Mouse (Mus musculus) myocyte (in vitro differentiated cells): ENCODE measurements around the gene Dab1. TPM values are rescaled to one million over a fixed set of nuclear protein-coding genes. Genes with fewer than 3 reads are reported as not detected.

Experiments
- H3K27me3 ChIP-seq: one replicate; pipeline ENCODE4 v1.6.1; 2011; ENCODE audit not compliant: control insufficient read depth, insufficient read depth, insufficient read length
- H3K36me3 ChIP-seq: one replicate; pipeline ENCODE4 v1.6.1; 2011; ENCODE audit not compliant: control insufficient read depth, insufficient read depth
- H3K4me2 ChIP-seq: one replicate; pipeline ENCODE4 v1.6.1; 2011; ENCODE audit warnings: low read depth, control low read depth
- H3K4me3 ChIP-seq: one replicate; pipeline ENCODE4 v1.5.1; 2011; ENCODE audit warnings: mild to moderate bottlenecking, control low read depth, moderate library complexity
- H3K79me2 ChIP-seq: one replicate; pipeline ENCODE4 v1.6.1; 2011; ENCODE audit not compliant: control insufficient read depth, insufficient read depth
- H3ac ChIP-seq: one replicate; pipeline ENCODE4 v1.6.1; 2011; ENCODE audit not compliant: control insufficient read depth, insufficient read length
- CEBPB ChIP-seq: IDR thresholded peaks from 2 replicates; pipeline ENCODE4 v1.6.1; 2011; ENCODE audit warnings: mild to moderate bottlenecking, moderate library complexity; ENCODE audit not compliant: poor library complexity, insufficient read depth, severe bottlenecking
- E2F4 ChIP-seq: IDR thresholded peaks from one replicate; pipeline ENCODE4 v1.6.1; 2011; ENCODE audit warnings: mild to moderate bottlenecking, control low read depth, moderate library complexity; ENCODE audit not compliant: insufficient read depth
- MAX ChIP-seq: IDR thresholded peaks from one replicate; pipeline ENCODE4 v1.6.1; 2011; ENCODE audit warnings: low read depth, mild to moderate bottlenecking, control low read depth
- MYOD1 ChIP-seq, 3 experiments: IDR thresholded peaks; one replicate each; pipeline ENCODE4 v1.6.1; 2011; ENCODE audit warnings: control low read depth in 2 of 3, low read depth in 2 of 3, mild to moderate bottlenecking in 2 of 3, moderate library complexity in 1 of 3; ENCODE audit not compliant: insufficient read length in 2 of 3, control insufficient read depth in 1 of 3
- MYOG ChIP-seq, 3 experiments: IDR thresholded peaks; one replicate each; pipeline ENCODE4 v1.6.1; 2011; ENCODE audit warnings: control low read depth in 2 of 3, low read depth in 2 of 3, mild to moderate bottlenecking in 2 of 3; ENCODE audit not compliant: insufficient read length in 2 of 3, control insufficient read depth in 1 of 3, insufficient read depth in 1 of 3
- POLR2A ChIP-seq: IDR thresholded peaks from one replicate; pipeline ENCODE4 v1.6.1; 2011; ENCODE audit warnings: low read depth, mild to moderate bottlenecking, control low read depth, moderate library complexity; ENCODE audit not compliant: insufficient read length
- POLR2AphosphoS2 ChIP-seq: IDR thresholded peaks from one replicate; pipeline ENCODE4 v1.6.1; 2011; ENCODE audit warnings: low read depth, control low read depth; ENCODE audit not compliant: insufficient read length
- REST ChIP-seq: IDR thresholded peaks from one replicate; pipeline ENCODE4 v1.6.1; 2011; ENCODE audit warnings: mild to moderate bottlenecking, control low read depth, moderate library complexity; ENCODE audit not compliant: insufficient read depth, insufficient read length
- SRF ChIP-seq: IDR thresholded peaks from one replicate; pipeline ENCODE4 v1.6.1; 2011; ENCODE audit warnings: low read depth; ENCODE audit not compliant: control insufficient read depth, insufficient read length
- TCF12 ChIP-seq: IDR thresholded peaks from one replicate; pipeline ENCODE4 v1.6.1; 2011; ENCODE audit warnings: mild to moderate bottlenecking, control low read depth; ENCODE audit not compliant: poor library complexity, insufficient read depth, severe bottlenecking
- TCF3 ChIP-seq: IDR thresholded peaks from one replicate; pipeline ENCODE4 v1.6.1; 2011; ENCODE audit warnings: low read depth, control low read depth; ENCODE audit not compliant: insufficient read length
- USF1 ChIP-seq: IDR thresholded peaks from one replicate; pipeline ENCODE4 v1.6.1; 2011; ENCODE audit warnings: low read depth, mild to moderate bottlenecking, control low read depth, moderate library complexity
- polyA plus RNA-seq: library from polyadenylated mRNA; unstranded; fragments of >200 nt; fragmentation: generic; extraction: Trizol; gene quantifications from one replicate; pipeline ENCODE4 v1.2.1, GENCODE M21; 2012; ENCODE audit warnings: missing spikeins

Gene Dab1
- polyA plus RNA-seq, 1 experiment, result not detected

DNA sequence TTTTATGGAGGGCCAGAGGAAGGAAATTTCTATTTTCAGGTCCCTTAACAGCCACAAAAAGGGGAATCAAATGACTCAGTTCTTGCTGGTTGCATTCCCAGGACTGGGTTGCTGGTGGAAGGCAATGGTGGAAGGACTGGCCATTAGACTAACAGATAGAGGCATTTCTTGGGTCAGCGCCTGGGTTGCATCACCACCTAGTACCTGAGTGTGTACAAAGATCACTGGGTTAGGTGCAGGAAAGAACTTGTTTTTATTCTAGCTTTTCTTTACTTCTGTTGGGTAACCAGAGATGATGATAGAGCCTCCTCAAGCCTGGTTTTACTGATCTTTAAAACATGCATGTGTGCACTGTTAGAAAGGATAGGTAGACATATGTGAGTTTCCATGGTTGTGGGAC, 864.8 kb downstream of the Dab1 start:
- no peak for TF ChIP-seq POLR2A
- Histone ChIP-seq H3K4me2 (no peak overlapping the region), H3ac (no peak overlapping the region), H3K36me3 (no peaks in the 10 kb centered on the region), H3K27me3 (no peaks in the 10 kb centered on the region), H3K79me2 (no peaks in the 10 kb centered on the region), H3K4me3 (no peak overlapping the region)

DNA sequence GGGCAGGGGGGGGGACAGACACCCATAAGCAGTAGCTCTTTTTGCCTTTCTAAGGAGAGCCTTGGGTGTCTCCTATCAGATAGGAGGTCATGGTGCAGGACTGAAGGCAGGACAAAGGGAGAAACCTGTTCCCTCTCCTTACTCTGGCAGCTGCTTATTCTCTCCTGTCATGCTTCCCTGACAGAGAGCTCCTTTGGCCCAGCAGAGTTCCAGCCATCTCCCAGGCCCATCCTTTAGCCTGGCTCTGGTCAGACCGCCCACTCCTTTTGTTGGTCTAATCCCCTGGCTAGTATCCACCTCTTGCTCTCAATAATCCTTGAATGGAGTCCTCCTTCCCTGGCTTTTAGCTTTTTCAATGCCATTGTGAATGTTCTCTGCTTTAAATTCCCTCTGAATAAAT, 878.1 kb downstream of the Dab1 start:
- Histone ChIP-seq H3K79me2 (no peaks in the 10 kb centered on the region), H3ac (no peak overlapping the region), H3K4me2 (no peak overlapping the region)

DNA sequence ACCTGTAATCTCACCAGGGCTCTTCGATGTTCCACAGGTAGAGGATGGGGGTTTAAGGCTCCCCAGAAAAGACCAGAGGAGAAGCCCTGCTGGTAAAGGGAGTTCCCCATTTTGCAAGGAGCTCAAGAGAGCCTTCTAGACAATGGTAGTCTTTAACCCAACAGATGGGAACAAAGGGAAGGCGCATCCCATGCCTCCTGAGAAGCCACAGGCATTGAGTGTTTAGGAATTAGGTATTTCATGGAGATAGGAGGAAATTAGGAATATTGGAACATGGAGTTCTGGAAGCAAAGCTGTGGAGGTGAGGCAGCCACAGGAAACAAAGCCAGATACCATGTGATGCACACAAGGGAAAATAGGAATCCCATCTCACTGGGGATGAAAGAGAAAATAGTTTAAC, 881.0 kb downstream of the Dab1 start:
- TF ChIP-seq TCF3 (no peak), MYOG (IDR thresholded peaks at IDR 0.05; ENCODE audit: control insufficient read depth in 1 of 3, insufficient read depth in 1 of 3, insufficient read length in 2 of 3, low read depth in 2 of 3) (no peak), USF1 (no peak), MYOD1 (IDR thresholded peaks at IDR 0.05; ENCODE audit: control insufficient read depth in 1 of 3, insufficient read length in 2 of 3, low read depth in 2 of 3) (no peak), CEBPB (no peak), POLR2A (no peak), TCF12 (no peak), MAX (no peak), REST (no peak)
- Histone ChIP-seq H3ac (no peak overlapping the region), H3K27me3 (no peaks in the 10 kb centered on the region), H3K36me3 (no peaks in the 10 kb centered on the region), H3K4me3 (no peak overlapping the region), H3K4me2 (no peak overlapping the region), H3K79me2 (no peaks in the 10 kb centered on the region)

More for the DNA sequence above, 878.1 kb downstream of the Dab1 start:
- no peak for TF ChIP-seq SRF
- no peak for TF ChIP-seq TCF12
- TF ChIP-seq USF1, result no peak
- TF ChIP-seq POLR2A, result no peak
- no peak for TF ChIP-seq TCF3
- H3K4me3 ChIP-seq, result no peak overlapping the region
- no peaks in the 10 kb centered on the region for H3K27me3 ChIP-seq
- H3K36me3 ChIP-seq, result no peaks in the 10 kb centered on the region

DNA sequence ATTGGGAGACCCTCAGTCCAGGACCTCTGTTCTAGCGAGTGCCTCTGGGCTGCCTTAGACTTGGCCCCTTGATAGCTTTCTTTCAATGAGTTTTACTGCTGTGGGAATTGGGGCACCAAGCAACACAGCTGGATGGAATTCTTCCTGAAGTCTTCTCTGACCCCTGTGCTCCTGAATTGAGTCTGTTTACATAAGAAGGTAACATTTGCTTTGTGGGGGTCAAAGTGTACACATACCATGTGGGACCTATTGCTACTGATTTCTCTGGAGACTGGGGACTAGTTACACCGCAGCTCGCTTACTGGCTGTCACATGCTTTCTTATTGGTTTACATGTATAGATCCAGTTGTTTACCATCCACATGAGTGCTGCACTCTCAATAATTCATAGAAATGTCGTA, 881.5 kb downstream of the Dab1 start:
- no peaks in the 10 kb centered on the region for H3K27me3 ChIP-seq
- H3K36me3 ChIP-seq, result no peaks in the 10 kb centered on the region
- no peak for TF ChIP-seq MAX
- TF ChIP-seq E2F4, result no peak
- no peak for TF ChIP-seq CEBPB
- no peak for TF ChIP-seq REST
- TF ChIP-seq TCF12, result no peak
- TF ChIP-seq MYOG (IDR thresholded peaks at IDR 0.05; ENCODE audit: control insufficient read depth in 1 of 3, insufficient read depth in 1 of 3, insufficient read length in 2 of 3, low read depth in 2 of 3), result no peak
- TF ChIP-seq USF1, result no peak
- TF ChIP-seq MYOD1 (IDR thresholded peaks at IDR 0.05; ENCODE audit: control insufficient read depth in 1 of 3, insufficient read length in 2 of 3, low read depth in 2 of 3), result no peak
- no peak overlapping the region for H3K4me3 ChIP-seq
- H3ac ChIP-seq, result no peak overlapping the region
- H3K4me2 ChIP-seq, result no peak overlapping the region
- no peaks in the 10 kb centered on the region for H3K79me2 ChIP-seq

DNA sequence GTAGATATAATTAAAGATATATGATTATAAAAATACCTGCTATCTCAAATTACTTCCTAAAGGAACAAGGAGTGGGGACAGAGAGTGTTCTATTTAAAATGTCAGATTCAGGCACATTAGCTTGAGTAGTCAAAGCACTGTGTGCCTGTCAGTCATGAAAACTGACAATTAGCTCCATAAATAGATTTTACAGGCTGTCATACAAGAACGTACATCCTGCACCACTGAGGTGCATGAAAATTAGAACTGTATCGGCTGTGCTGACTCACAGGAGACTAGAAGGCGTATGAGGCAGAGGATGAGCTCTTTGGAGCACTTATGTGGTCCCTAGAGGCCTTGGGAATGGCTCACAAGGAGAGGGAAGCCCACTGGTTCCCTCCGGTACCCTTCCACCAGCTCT, 882.1 kb downstream of the Dab1 start:
- H3ac ChIP-seq, result no peak overlapping the region
- no peak overlapping the region for H3K4me3 ChIP-seq
- no peaks in the 10 kb centered on the region for H3K36me3 ChIP-seq
- H3K4me2 ChIP-seq, result no peak overlapping the region
- no peaks in the 10 kb centered on the region for H3K27me3 ChIP-seq
- no peaks in the 10 kb centered on the region for H3K79me2 ChIP-seq
- TF ChIP-seq USF1 (no peak), MAX (no peak), MYOD1 (IDR thresholded peaks at IDR 0.05; ENCODE audit: control insufficient read depth in 1 of 3, insufficient read length in 2 of 3, low read depth in 2 of 3) (no peak), POLR2AphosphoS2 (no peak), SRF (no peak)

DNA sequence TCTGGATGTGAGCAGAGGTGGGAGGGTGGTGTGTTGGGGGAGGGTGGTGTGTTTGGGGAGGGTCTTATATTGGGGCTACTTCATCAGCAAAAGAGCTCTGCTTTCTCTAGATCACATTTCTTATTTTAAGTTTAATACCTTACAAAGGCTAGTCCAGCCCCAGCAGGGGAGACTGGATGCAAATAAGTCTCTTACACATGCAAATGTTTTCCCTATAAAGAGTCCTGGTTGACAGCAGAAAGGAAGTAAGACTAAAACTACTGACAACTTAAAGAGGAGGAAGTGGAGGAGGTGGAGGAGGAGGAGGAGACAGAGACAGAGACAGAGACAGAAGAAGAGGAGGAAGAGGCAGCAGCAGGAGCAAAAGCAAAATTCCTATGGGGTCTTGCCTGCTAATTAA, 885.8 kb downstream of the Dab1 start:
- TF ChIP-seq REST (no peak), POLR2AphosphoS2 (no peak), CEBPB (no peak), TCF3 (no peak), MYOD1 (IDR thresholded peaks at IDR 0.05; ENCODE audit: control insufficient read depth in 1 of 3, insufficient read length in 2 of 3, low read depth in 2 of 3) (no peak), E2F4 (no peak)

More for the DNA sequence above, 885.8 kb downstream of the Dab1 start:
- H3K27me3 ChIP-seq, result no peaks in the 10 kb centered on the region
- no peaks in the 10 kb centered on the region for H3K36me3 ChIP-seq
- no peak overlapping the region for H3ac ChIP-seq
- H3K79me2 ChIP-seq, result no peaks in the 10 kb centered on the region
- H3K4me2 ChIP-seq, result no peak overlapping the region
- no peak overlapping the region for H3K4me3 ChIP-seq
